Mouse (Mus musculus) frontal cortex, postnatal 10 days (tissue): ENCODE measurements around the gene Ammecr1.

ENCODE experiments used
- DNase-seq, 2 experiments: peaks; one replicate each; pipeline ENCODE4 v3.0.0; 2022; ENCODE audit warnings: low spot score in 2 of 2, mixed read lengths in 1 of 2

Ammecr1 gene

GRCm38 (mm10) chrX:142916719-142917118 lies 49.8 kb downstream of the Ammecr1 start:
- no peak for DNase-seq

- DNase-seq, result no peak
Observed at GRCm38 (mm10) chrX:142914208-142914607, 52.3 kb downstream of the Ammecr1 start.

DNA sequence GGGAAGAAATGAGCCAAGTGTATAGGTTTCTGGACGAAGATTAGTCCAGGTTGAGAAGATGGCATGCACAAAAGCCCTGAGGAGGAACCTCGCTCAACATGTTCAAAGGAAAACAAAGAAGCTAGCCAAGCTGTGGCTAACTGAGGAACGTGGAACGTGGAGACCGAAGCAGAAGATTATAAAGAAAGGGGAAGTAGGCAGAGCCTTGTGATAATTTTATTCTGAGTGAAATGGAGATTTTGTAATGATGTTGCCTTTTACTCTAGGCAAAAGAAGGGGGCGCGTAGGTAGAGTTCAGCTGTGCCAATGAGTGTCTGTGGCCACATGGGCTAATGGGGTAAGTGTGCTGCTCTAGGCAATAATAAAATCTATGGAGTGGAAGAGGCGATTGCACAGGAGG lies 62.7 kb downstream of the Ammecr1 start:
- DNase-seq, result no peak

GRCm38 (mm10) chrX:142902599-142902998 lies 63.9 kb downstream of the Ammecr1 start:
- no peak for DNase-seq

GRCm38 (mm10) chrX:142901915-142902314 lies 64.6 kb downstream of the Ammecr1 start:
- DNase-seq, result no peak

- DNase-seq, result no peak
Observed at GRCm38 (mm10) chrX:142898295-142898887, 68.1 kb downstream of the Ammecr1 start.

DNA sequence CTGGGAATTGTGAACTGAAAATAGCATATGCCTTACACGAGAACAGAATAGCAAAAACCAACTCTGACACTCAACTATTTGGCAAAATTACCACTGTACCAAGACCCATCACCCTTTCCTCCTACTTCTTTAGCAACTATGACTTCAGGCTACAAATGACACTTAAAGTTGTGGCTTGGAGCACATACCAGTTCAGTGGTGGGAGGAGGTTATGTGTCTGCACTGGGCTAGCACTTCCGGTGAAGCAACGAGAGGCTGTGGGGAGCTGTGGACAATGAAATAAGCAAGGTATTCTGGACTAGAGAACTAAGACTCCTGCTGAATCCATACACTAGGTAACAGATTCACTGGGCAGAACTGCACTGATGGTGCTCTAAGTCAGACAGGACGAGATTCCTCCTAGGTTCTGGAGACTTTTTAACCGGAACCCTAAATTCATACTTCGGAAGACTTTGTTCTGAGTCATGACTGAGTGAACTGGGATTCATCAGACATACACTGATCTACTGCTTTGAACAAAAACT lies 69.0 kb downstream of the Ammecr1 start:
- DNase-seq, result no peak

- no peak for DNase-seq
Observed at GRCm38 (mm10) chrX:142895316-142895715, 71.2 kb downstream of the Ammecr1 start.

DNA sequence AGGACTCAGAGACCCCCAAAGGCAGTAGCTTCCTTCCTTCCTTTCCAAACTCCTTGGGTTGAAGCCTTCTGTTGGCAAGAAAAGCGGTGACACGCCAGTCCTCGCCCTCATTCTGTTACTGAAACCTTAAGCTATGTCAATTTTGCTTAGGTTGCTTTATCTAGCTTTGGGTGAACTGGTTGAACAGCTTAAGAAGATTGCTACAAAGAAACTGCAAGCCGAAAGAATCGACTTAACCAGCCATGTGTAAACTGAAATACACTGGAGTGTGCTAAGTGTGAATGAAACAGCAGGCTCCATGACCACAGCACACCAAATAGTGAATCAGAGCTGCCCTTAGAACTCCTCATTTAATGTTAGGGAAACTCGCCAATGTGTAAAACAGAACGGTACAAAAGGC lies 80.6 kb downstream of the Ammecr1 start:
- no peak for DNase-seq

DNA sequence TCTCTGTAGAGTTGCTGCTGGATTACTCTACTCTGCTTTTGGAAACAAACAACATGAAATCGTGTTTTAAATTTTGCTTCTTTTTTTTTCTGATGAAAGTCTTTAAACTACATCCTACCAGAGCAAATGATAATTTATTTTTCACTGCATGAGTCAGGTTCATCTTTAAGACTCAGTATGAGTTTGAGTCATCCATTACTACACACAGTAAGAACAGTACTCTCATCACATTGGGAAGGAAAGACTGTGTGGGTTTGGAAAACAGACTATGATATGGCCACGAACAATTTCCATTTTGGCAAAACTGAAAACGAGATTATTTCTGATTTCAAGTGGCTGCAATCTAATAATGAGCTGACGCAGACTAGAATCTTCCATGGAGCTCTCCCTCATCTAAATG lies 82.9 kb downstream of the Ammecr1 start:
- no peak for DNase-seq

GRCm38 (mm10) chrX:142882255-142882654 lies 84.3 kb downstream of the Ammecr1 start:
- DNase-seq, result no peak

- no peak for DNase-seq
Observed at GRCm38 (mm10) chrX:142869844-142870243, 96.7 kb downstream of the Ammecr1 start.

- no peak for DNase-seq
Observed at GRCm38 (mm10) chrX:142848032-142848431, 118.5 kb downstream of the Ammecr1 start.

GRCm38 (mm10) chrX:142846266-142846665 lies 120.3 kb downstream of the Ammecr1 start:
- no peak for DNase-seq

DNA sequence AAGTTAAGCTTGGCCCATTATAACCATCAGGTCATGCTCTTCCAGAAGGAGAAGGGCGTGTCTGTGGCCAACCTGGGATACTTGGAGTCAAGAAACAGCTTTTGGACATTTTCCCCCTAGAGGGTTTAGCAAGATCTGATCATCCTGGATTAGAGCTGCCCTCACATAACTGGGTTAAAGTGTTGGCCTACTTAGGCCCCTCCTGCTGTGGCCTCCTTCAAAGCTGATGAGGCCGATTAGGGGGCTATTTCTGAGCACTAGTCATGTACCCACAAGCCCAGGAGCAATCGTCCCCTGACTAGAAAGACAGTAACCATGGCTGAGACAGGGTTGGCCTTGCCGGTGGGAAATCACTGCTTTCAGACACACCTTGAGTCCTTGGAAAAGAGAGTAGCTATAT lies 124.6 kb downstream of the Ammecr1 start:
- no peak for DNase-seq

GRCm38 (mm10) chrX:142839411-142839810 lies 127.1 kb downstream of the Ammecr1 start:
- DNase-seq, result no peak

GRCm38 (mm10) chrX:142838841-142839240 lies 127.7 kb downstream of the Ammecr1 start:
- no peak for DNase-seq

DNA sequence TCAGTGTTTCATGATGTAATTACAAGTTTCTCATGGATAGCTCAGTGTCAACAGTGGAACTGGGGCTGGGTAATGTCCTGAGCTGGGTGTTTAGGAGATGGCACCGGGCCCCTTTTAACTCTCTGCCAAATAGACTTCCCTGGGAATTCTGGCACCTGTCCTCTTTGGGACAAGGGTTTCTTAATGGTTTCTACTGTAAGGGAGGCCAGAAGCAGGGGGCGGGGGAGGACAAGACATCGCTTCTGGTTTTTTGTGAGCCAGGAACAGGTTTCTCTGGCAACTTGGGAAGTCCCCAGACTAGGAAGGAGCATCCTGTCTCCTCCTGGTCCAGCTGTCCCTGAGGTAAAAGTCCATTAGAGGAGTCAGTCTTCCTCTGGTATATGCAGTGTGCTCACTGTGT lies 129.2 kb downstream of the Ammecr1 start:
- no peak for DNase-seq

GRCm38 (mm10) chrX:142836399-142836798 lies 130.1 kb downstream of the Ammecr1 start:
- DNase-seq, result no peak

DNA sequence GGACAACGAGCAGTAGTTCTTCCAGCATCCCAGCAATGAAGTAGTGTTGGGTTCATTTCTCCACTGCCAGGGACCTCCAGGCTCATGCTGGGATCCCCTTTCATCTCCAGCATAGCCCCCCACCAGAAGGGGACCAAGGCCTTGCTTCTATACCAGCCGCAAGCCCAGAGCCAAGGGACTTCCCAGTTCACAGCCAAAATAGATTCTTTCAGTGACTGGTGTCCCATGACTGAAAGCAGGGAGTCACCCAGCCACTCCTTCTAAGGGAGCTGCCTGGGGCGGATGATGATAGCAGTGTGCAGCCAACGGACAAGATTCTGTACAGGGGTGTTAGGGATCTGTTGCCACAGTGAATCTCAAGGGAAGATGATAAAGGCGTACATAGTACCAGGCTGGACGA lies 131.7 kb downstream of the Ammecr1 start:
- no peak for DNase-seq

- DNase-seq, result no peak
Observed at GRCm38 (mm10) chrX:142833164-142833796, 133.2 kb downstream of the Ammecr1 start.

DNA sequence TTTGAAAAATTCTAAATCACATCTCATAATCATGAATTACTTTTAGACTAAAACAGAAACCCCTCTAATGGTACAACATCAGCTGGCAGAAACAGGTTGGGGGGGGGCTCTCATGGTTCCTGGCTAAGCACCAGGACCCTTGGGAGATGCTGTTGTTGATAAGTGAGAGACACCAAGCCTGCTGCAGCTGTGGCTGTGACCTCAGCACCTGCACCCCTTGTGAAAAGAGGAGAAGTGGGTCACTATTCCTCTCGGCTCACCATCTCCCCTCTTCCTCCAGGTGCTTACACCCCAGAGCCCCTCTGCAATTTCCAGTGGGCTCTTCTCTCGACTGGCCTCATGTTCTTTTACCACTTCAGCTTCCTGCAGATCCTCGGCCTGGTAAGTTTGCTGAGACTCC lies 134.3 kb downstream of the Ammecr1 start:
- no peak for DNase-seq

GRCm38 (mm10) chrX:142830572-142830971 lies 136.0 kb downstream of the Ammecr1 start:
- no peak for DNase-seq
